Mouse (Mus musculus): ENCODE results near the gene Ugt1a5.

DNA sequence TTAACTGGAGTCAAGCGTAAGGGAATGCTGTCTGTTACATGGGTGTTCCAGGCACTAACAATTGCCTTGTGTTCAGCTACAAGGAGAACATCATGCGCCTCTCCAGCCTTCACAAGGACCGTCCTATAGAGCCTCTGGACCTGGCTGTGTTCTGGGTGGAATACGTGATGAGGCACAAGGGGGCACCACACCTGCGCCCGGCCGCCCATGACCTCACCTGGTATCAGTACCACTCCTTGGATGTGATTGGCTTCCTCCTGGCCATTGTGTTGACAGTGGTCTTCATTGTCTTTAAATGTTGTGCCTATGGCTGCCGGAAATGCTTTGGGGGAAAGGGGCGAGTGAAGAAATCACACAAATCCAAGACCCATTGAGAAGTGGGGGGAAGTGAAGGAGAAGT, 52.2 kb downstream of the Ugt1a5 start:
- TF ChIP-seq CHD2 (IDR thresholded peaks at IDR 0.05; ENCODE audit: low read depth, low read length) (no peak), ZNF384 (IDR thresholded peaks at IDR 0.05; ENCODE audit: low read depth, low read length) (no peak), HCFC1 (IDR thresholded peaks at IDR 0.05; ENCODE audit: borderline replicate concordance, insufficient read depth, low read length) (no peak), ZC3H11A (IDR thresholded peaks at IDR 0.05; ENCODE audit: borderline replicate concordance, low read depth, low read length) (no peak)

All from ES-E14 (cell line).